Mouse (Mus musculus): Measurements from ENCODE around the gene Luc7l3.
A peak's percentile ranks its signal among the peaks of the same experiment; 100 is the strongest.

The Luc7l3 gene

DNA sequence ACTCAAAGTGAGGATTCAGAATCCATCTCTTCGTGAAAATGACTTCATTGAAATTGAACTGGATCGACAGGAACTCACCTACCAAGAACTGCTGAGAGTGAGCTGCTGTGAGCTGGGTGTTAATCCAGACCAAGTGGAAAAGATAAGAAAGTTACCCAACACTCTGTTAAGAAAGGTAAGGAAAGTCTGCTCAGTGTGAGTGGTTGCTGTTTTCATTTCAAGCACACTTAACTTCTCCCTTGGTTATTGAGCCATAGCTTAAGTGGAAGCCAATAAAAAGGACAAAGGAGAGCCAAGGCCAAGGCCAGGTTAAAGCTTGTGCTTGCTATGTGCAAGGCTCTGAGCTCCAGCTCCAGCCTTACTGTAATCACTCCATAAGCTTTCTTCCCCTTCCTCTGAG is 16.6 kb upstream of the Luc7l3 start:
- DNase-seq (ENCODE audit: low spot score) = no peak

DNA sequence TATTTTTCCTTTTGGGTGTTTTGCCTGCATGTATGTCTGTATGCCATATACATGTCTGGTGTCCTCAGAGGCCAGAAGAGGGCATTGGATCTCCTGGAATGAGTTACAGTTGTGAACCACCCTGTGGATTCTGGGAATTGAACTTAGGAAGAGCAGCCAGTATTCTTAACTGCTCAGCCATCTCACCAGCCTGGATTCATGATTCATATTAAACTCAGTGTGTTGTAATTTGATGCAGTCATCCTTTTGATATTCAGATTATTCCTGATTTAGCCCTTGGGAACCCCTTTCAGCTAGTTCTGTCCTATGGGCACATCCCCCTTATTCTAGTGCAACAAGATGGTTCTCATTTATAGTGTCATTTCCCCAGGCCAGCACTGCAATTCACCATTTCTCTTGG is 14.8 kb upstream of the Luc7l3 start:
- no peak for DNase-seq (ENCODE audit: low spot score)

DNA sequence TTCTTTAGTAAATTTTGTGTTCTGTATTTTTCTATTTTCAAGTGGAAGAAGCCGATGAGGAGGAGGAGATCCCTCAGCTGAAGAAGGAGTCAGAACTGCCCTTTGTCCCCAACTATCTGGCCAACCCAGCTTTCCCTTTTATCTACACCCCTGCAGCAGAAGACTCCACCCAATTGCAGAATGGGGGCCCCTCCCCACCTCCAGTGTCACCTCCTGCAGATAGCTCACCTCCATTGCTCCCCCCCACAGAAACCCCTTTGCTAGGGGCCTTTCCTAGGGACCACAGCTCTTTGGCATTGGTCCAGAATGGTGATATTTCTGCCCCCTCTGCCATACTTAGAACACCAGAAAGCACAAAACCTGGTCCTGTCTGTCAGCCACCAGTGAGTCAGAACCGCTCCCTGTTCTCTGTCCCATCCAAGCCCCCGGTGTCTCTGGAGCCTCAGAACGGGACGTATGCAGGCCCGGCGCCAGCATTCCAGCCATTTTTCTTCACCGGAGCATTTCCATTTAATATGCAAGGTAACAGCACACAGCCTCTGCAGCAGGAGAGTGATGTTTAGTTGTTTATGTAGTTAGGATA is 12.7 kb upstream of the Luc7l3 start:
- no peak for DNase-seq (ENCODE audit: low spot score)

DNA sequence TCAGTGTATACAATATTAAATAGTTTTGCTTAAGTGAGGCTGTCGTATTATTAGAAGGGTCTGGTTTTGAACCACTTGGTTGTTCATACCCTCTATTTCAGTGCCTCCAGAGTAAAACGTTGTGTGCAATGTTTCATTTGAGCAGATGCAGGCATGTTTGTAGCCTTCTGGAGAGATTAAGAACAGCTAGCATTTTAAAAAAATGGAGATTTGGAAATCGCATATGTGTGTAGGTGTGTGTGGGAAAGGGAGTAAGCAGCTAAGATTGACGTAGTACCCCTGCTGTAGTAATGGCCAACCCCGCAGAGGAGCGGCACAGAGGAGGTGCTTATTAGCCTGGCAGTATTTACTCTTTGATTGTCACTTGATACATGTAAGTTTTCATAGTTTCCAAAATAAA is 10.9 kb upstream of the Luc7l3 start:
- no peak for DNase-seq (ENCODE audit: low spot score)

GRCm38 (mm10) chr11:94330211-94330610 is 8.4 kb upstream of the Luc7l3 start:
- DNase-seq (ENCODE audit: low spot score) = peak; percentile 19

DNA sequence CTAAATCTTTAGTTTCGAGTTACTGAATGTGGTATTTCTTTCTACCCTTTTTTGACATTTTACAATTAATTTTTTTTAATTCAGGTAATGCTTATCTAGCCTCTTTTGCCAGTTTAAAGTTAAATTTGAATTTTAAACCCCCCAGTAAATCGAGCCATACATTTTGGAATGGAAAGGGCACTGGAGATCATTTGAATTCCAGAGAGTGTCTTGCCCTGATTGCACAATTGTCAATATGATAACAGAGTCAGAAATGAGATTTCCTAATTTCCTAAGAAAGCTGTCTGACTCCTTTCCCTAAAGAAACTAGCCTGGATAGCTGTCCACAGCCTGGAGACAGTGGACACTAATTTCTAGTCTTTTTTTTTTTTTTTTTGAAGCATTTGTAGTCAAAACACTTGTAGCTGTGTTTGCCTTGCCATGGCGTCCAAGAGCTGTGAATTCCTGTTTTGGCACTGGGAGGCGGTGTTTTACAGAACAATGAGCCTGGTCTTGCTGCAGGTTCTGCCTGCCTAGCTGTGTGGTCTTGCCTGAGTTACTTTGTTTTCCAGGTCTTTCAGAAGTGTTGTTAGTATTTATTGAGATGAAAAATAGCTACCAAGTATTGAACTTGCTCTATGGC is 7.6 kb upstream of the Luc7l3 start:
- DNase-seq (ENCODE audit: low spot score) = peak; percentile 73

- no peak for DNase-seq (ENCODE audit: low spot score)
Observed at GRCm38 (mm10) chr11:94328644-94329025, 6.8 kb upstream of the Luc7l3 start.

- DNase-seq (ENCODE audit: low spot score) = peak; percentile 92
Observed at GRCm38 (mm10) chr11:94327693-94328643, 6.2 kb upstream of the Luc7l3 start, which contains the start of gene Ankrd40. TSS of gene Ankrd40 (plus strand) at chr11:94328001.

GRCm38 (mm10) chr11:94326961-94327411 is 5.2 kb upstream of the Luc7l3 start:
- DNase-seq (ENCODE audit: low spot score) = no peak

GRCm38 (mm10) chr11:94324618-94325017 is 2.8 kb upstream of the Luc7l3 start:
- DNase-seq (ENCODE audit: low spot score) = no peak

DNA sequence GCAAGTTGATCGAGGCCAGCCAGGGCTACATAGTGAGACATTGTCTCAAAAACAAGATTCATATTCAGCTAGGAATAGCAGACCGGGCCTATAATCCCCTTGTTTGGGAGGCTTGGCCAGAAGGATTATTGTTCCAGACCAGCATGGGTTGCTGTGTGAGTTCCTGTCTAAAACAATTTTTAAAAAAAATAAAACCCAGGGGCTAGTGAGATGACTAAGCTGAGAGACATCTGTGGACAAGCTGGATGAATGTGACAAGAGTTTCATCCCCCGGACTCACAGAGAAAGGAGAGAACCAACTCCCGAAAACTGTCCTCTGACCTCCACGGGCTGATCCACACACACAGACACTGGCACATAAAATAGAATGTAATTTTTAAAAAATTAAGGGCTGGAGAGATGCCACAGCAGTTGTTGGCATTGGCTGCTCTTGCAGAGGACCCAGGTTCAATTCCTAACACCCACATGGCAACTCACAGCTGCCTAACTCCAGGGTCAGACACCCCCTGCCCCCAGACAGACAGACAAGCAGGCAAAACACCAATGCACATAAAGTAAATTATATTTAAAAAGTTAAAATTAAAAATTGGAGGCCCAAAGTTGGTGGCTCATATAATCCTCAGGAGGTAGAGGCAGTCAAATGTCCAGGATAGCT is 1.6 kb upstream of the Luc7l3 start:
- DNase-seq (ENCODE audit: low spot score) = no peak

DNA sequence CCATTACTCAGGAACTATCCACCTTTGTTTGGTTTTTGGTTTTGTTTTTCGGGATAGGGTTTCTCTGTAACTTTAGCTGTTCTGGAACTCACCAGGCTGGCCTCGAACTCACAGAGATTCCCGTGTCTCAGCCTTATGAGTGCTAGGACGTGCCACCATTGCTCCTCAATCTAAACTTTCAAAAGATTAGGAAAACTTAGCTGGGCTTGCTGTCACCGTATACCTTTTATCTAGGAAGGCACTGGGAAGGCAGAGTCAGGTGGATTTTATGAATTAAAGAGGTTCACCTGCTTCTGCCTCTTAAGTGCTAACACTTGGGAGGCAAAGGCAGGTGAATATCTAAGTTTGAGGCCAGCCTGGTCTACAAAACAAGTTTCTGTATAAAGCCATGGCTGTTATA is 848 bp upstream of the Luc7l3 start:
- no peak for DNase-seq (ENCODE audit: low spot score)

- DNase-seq (ENCODE audit: low spot score) = peak; percentile 79
Observed at GRCm38 (mm10) chr11:94320969-94321930, 538 bp downstream of the Luc7l3 start.

DNA sequence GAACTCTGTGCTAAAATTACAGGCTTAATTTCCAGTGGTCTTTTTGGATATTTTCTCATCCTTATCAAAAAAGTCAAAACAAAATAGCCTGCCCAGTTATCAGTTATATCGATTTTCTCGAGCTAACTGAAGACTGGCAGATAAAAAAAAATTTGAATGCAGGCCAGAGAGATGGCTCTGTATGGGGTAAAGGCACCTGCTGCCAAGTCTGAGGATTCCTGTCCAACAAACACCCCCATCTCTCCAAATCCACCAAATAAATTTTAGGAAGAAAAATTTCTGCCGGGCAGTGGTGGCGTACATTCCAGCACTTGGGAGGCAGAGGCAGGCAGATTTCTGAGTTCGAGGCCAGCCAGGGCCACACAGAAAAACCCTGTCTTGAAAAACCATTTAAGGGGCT is 3.7 kb downstream of the Luc7l3 start:
- DNase-seq (ENCODE audit: low spot score) = no peak

DNA sequence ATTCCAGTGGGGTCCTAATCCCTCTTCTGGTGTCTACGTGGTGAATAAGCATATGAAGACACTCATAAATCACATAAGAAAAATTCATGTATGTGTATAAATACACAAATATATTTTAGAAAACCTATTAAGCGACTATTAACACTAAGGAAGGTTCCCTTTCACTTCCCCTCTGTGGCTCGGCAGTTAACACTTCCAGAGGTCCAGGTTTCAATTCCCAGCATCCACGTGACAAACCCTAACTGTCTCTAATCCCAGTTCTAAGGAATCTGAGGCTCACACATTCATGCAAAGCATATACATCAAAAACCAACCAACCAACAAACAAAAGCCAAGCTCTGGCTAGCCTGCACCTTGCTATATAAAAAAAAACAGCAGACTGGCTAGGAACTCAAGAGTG is 4.3 kb downstream of the Luc7l3 start:
- DNase-seq (ENCODE audit: low spot score) = no peak

GRCm38 (mm10) chr11:94317014-94317413 is 4.8 kb downstream of the Luc7l3 start:
- no peak for DNase-seq (ENCODE audit: low spot score)

DNA sequence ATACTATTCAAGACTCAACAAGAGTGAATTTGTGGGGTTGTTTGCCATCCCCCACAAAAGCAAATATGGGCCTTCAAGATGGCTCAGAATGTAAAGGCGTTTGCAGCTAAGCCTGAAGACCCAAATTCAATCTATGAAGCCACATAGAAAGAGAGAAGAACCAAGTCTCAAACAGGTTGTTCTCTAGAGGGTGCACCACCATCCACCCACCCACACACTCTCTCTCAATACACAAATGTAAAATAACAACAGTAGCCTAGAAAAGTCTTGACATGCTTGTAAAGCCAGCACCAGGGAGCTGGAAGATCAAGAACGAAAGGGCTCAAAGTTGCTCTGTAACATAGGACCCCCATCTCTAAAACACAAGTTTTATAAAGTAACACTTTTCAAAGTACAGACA is 5.3 kb downstream of the Luc7l3 start:
- DNase-seq (ENCODE audit: low spot score) = no peak

DNA sequence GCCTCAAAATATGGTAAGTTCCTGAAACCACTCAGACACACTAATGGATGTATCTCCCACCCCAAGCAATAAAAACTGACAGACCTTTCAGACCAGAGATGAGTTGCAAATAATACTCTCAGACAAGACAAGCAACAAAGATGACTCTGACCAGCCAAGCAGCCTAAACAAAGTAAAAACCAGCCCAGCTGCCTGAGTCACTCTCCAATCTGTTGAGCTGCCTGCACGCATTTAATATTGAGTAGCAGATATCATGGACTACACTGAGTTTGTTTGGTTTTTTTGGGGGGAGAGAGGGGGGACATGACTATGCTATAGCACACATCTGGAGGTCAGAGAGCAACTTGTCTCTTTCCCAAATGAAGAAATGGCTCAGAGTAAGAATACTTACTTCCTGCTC is 6.5 kb downstream of the Luc7l3 start:
- DNase-seq (ENCODE audit: low spot score) = no peak

DNA sequence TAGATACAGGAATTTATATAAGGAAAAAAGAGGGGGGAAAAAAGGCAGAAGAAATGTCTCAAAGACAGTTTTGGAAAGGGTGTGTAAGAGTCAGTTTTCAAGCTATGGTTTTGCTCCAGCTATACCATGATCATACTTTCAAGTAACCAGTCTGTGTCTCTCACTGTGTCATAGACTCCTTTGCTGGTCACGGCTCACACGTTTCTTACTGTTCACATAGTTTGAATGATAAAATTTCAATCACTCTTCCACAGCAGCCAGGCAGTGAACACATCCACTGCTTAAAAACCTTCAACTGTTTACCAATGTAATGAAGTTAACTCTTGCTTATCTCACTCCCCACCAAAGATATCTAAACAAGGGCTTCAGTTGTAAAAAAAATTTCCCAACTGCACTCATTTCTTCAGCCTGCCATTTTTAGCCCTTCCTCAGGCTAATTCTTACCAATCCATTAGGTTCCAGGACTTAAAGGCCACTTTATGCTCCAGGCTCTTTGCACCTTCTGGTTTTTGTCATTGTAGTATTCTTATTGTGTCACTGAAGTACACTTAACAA is 7.6 kb downstream of the Luc7l3 start:
- DNase-seq (ENCODE audit: low spot score) = no peak

DNA sequence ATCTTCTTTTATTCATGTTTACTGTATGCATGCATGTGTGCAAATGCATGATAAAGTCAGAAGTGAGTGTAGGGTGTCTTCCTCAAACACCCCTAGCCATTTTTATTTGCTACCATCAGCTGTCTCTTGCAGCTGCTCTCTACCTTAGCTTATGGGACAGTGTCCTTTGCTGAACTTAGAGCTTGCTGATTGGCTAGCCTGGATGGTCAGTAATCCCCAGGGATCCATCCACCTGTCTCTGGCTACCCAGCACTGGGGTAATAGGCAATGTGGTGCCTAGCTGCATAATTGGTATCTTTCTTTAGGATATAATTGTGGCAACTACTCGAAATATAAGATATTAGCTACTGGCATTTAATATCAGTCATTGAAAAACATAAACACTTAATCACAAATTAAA is 9.1 kb downstream of the Luc7l3 start:
- no peak for DNase-seq (ENCODE audit: low spot score)

Data from testis, postnatal 10 days (tissue).